Mouse (Mus musculus): Measurements from ENCODE around the gene Galntl6. TPM values are rescaled to one million over a fixed set of nuclear protein-coding genes. Genes with fewer than 3 reads are reported as not detected.

Gene Galntl6
- polyA plus RNA-seq, 1 experiment from 2014 or later: not detected

DNA sequence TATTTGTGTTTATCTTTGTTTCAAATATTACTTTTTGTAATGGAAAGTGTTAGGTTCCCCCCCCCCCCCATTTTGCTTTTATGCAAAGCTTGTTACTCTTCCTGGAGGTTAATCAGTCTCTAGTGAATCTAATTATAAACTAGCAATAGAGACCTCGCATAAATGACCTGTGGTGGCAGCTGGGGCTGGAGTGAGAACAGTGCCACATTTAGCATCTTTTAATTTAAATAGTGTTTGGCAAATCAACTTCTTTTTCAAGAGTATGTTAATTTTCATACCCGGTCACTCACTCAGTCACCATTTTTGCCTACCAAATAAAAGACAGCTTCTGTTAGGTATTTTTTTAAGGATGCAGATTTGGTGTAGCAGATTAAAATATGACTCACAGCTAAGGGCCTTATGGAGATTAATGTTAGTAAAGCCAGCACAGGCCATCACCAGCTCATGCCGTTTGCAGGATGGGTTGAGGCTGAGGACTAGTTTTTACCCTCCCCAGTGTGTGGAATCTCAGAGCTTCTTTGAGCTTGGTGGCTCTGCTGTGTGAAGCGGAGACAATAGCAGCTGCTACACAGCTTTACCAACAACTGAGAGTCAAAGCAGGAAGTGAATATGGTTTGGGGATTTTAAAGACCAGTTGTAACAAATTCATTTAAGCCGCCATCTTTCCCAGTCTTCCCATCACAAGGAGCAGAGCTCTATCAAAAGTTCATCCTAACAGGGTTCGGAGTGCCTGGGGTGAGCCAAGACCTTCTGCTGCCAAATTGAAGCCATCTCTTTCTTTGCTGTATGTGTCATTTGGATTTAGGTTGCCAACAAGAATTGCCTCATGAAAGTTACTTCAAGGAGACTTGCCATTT lies 990.0 kb downstream of the Galntl6 start:
- ATAC-seq (no peak), DNase-seq (ENCODE audit: low read depth, low spot score) (no peak)
- ChIA-PET POLR2A (no interaction called here), CTCF (no interaction called here)
- H3K27me3 ChIP-seq: no peaks in the 10 kb centered on the region
- in situ Hi-C loops (cut with MboI; ENCODE audit: low pct_unique_long_range_greater_than_20kb): no loop called here
- no peak for TF ChIP-seq CTCF (IDR thresholded peaks at IDR 0.05)

- TF ChIP-seq CTCF (IDR thresholded peaks at IDR 0.05): no peak
- POLR2A ChIA-PET: no interaction called here
- ATAC-seq (no peak), DNase-seq (ENCODE audit: low read depth, low spot score) (no peak)
- peaks cover 4% of the 10 kb centered on the region for H3K27me3 ChIP-seq
- in situ Hi-C loops (cut with MboI; ENCODE audit: low pct_unique_long_range_greater_than_20kb): no loop called here
- CTCF ChIA-PET: interaction anchor here (1.0 kb wide), 1 partner anchor 19 kb away, joined by 3 read pairs; no protein-coding TSS in a partner anchor
Observed at GRCm38 (mm10) chr8:57920326-57920903, 992.0 kb downstream of the Galntl6 start.

GRCm38 (mm10) chr8:57918720-57919640 lies 993.5 kb downstream of the Galntl6 start:
- DNase-seq (ENCODE audit: low read depth, low spot score) (no peak), ATAC-seq (no peak)
- ChIA-PET CTCF (no interaction called here), POLR2A (no interaction called here)
- peaks cover 4% of the 10 kb centered on the region for H3K27me3 ChIP-seq
- no peak for TF ChIP-seq CTCF (IDR thresholded peaks at IDR 0.05)
- in situ Hi-C loops (cut with MboI; ENCODE audit: low pct_unique_long_range_greater_than_20kb): no loop called here

DNA sequence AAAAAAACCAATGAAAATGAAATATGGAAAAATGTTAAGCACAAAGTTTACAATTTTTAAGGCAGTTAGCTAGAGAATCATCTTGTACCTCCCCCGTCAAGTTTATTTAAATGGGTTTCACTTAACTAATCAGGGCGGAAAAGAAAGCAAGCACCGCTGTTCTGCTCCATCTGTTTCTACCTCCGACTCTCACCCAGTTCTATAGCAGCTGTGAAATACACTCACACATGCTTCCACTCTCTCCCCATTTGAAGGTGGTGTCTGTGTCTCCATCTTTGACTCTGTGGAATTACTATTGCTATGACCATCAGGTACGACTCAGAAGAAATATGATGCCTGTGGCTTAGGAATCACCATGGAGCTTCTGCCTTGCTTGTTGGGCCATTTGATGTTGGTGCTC lies 1019.1 kb downstream of the Galntl6 start:
- ATAC-seq (no peak), DNase-seq (ENCODE audit: low read depth, low spot score) (no peak)
- POLR2A ChIA-PET: no interaction called here
- H3K27me3 ChIP-seq: peaks cover 8% of the 10 kb centered on the region
- TF ChIP-seq CTCF (IDR thresholded peaks at IDR 0.05): no peak
- in situ Hi-C loops (cut with MboI; ENCODE audit: low pct_unique_long_range_greater_than_20kb): no loop called here
- CTCF ChIA-PET: no interaction called here

GRCm38 (mm10) chr8:57892115-57892514 lies 1020.3 kb downstream of the Galntl6 start:
- H3K27me3 ChIP-seq: peaks cover 8% of the 10 kb centered on the region
- TF ChIP-seq CTCF (IDR thresholded peaks at IDR 0.05): no peak
- in situ Hi-C loops (cut with MboI; ENCODE audit: low pct_unique_long_range_greater_than_20kb): no loop called here
- POLR2A ChIA-PET: no interaction called here
- no peak for ATAC-seq
- CTCF ChIA-PET: no interaction called here
- DNase-seq (ENCODE audit: low read depth, low spot score): no peak

GRCm38 (mm10) chr8:57890159-57890558 lies 1022.3 kb downstream of the Galntl6 start:
- no peak for DNase-seq (ENCODE audit: low read depth, low spot score)
- ATAC-seq: no peak
- no peak for TF ChIP-seq CTCF (IDR thresholded peaks at IDR 0.05)
- in situ Hi-C loops (cut with MboI; ENCODE audit: low pct_unique_long_range_greater_than_20kb): no loop called here
- ChIA-PET CTCF (no interaction called here), POLR2A (interaction anchor here (0.8 kb wide), 1 partner anchor 8 kb away, joined by 4 read pairs; no protein-coding TSS in a partner anchor)
- H3K27me3 ChIP-seq: peaks cover 8% of the 10 kb centered on the region

DNA sequence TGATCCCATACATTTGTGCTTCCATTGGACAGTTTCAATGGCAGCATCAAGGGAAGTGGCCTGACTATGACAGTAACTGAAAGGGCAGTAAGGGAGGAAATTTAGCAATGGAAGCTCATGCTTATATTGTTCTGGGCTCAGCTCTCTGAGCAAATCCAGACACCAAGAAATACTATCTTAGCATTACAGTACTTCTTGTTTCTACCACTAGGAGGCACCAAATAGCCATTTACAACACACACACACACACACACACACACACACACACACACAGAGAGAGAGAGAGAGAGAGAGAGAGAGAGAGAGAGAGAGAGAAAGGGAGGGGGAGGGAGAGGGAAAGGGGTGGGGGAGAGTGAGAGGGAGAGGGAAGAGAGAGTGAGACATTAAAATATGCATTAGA lies 1023.6 kb downstream of the Galntl6 start:
- ChIA-PET POLR2A (no interaction called here), CTCF (no interaction called here)
- TF ChIP-seq CTCF (IDR thresholded peaks at IDR 0.05): no peak
- in situ Hi-C loops (cut with MboI; ENCODE audit: low pct_unique_long_range_greater_than_20kb): no loop called here
- peaks cover 7% of the 10 kb centered on the region for H3K27me3 ChIP-seq
- ATAC-seq: no peak
- DNase-seq (ENCODE audit: low read depth, low spot score): no peak

GRCm38 (mm10) chr8:57879452-57879851 lies 1033.0 kb downstream of the Galntl6 start:
- DNase-seq (ENCODE audit: low read depth, low spot score) (no peak), ATAC-seq (no peak)
- H3K27me3 ChIP-seq: peaks cover 16% of the 10 kb centered on the region
- in situ Hi-C loops (cut with MboI; ENCODE audit: low pct_unique_long_range_greater_than_20kb): no loop called here
- CTCF ChIA-PET: no interaction called here
- POLR2A ChIA-PET: no interaction called here
- no peak for TF ChIP-seq CTCF (IDR thresholded peaks at IDR 0.05)

DNA sequence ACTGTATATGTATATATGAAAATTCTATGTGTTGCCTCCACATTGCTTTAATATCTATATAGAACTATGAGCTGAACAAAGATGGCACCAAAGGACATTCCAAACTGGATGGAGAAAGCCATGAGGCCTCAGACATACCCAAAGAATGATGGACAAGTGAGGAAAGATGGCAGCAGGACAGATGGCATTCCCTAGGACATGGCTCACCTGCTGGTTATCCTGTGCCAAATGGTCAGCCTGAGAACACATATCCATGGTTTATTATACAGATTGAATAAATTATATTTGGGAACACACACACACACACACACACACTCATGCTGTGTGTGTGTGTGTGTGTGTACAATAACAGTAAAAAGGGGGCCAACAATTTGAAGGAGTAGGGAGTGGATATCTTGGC lies 1063.4 kb downstream of the Galntl6 start:
- peaks cover 30% of the 10 kb centered on the region for H3K27me3 ChIP-seq
- POLR2A ChIA-PET: no interaction called here
- TF ChIP-seq CTCF (IDR thresholded peaks at IDR 0.05): no peak
- no peak for ATAC-seq
- in situ Hi-C loops (cut with MboI; ENCODE audit: low pct_unique_long_range_greater_than_20kb): no loop called here
- DNase-seq (ENCODE audit: low read depth, low spot score): no peak
- CTCF ChIA-PET: no interaction called here

- ATAC-seq (no peak), DNase-seq (ENCODE audit: low read depth, low spot score) (no peak)
- in situ Hi-C loops (cut with MboI; ENCODE audit: low pct_unique_long_range_greater_than_20kb): no loop called here
- ChIA-PET CTCF (interaction anchor here (1.9 kb wide), 1 partner anchor 10 kb away, joined by 5 read pairs; no protein-coding TSS in a partner anchor), POLR2A (no interaction called here)
- TF ChIP-seq CTCF (IDR thresholded peaks at IDR 0.05): no peak
- H3K27me3 ChIP-seq: peaks cover 14% of the 10 kb centered on the region
Observed at GRCm38 (mm10) chr8:57843461-57843860, 1069.0 kb downstream of the Galntl6 start.
